Mouse (Mus musculus) liver, embryonic 14.5 days (tissue): ENCODE results near the gene Nmnat2.

Source experiments
- CTCF ChIP-seq: IDR thresholded peaks from 2 replicates; pipeline ENCODE4 v1.5.1; 2016; ENCODE audit warnings: antibody characterized with exemption, low read depth, control low read depth
- EP300 ChIP-seq: IDR thresholded peaks from 2 replicates; pipeline ENCODE4 v1.6.1; 2016; ENCODE audit warnings: antibody characterized with exemption, low read depth

DNA sequence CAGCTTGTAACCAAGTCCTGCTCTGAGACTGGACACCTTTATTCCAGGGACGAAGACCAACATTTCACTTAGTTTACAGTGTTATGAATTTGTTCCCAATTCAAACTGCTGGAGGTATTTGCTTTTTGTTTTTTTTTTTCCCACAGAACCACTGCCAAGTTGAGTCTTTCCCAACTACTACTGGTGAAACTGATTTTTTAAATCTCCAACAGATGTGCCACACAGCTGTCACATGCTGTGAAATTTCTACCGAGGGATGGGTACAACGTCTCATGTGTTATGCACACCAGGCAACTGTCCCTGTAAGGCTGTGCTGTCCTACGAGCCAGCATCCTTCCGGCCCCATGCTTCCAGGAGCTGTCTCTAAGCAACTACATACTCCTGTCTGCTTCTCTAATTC lies 213.5 kb downstream of the Nmnat2 start:
- no peak for TF ChIP-seq CTCF
- no peak for TF ChIP-seq EP300
